Mouse (Mus musculus): ENCODE data around the gene Eno3. TPM values are rescaled to one million over a fixed set of nuclear protein-coding genes. Genes with fewer than 3 reads are reported as not detected.

Eno3 gene
- total and polyA plus RNA-seq, 3 experiments: 11.2 to 26.4 (median 23.0) TPM

- TF ChIP-seq POLR2A (IDR thresholded peaks at IDR 0.05; ENCODE audit: low read depth, low read length): peak; percentile 83
Observed at GRCm38 (mm10) chr11:70646691-70647650, 10.0 kb upstream of the Eno3 start, which contains the start of the genes Rnf167 and Slc25a11 (continued).

GRCm38 (mm10) chr11:70647716-70648420 lies 9.1 kb upstream of the Eno3 start:
- no peak for DNase-seq (ENCODE audit: extremely low read depth)
- dilution Hi-C loops (cut with MboI; ENCODE audit: extremely low pct_ligation_motif_present, extremely low pct_unique_long_range_greater_than_20kb, low sequenced_read_pairs) (no loop called here), in situ Hi-C loops (cut with MboI; ENCODE audit: low pct_ligation_motif_present, low pct_unique_long_range_greater_than_20kb, low sequenced_read_pairs) (no loop called here)
- H3K36me3 ChIP-seq (replicated peaks in 1 of 2; ENCODE audit: control insufficient read depth in 1 of 2, insufficient read depth in 1 of 2, low read length in 1 of 2): peaks cover 47 to 74% of the 10 kb centered on the region in 2 experiments
- peaks cover 61% of the 10 kb centered on the region for H3K79me2 ChIP-seq (replicated peaks; ENCODE audit: control insufficient read depth, extremely low read depth, insufficient read depth, poor library complexity, severe bottlenecking)
- no peaks in the 10 kb centered on the region for H3K9me3 ChIP-seq (replicated peaks; ENCODE audit: low read length)
- H3K27ac ChIP-seq (ENCODE audit: insufficient read depth, low read depth): peak overlapping the region; percentile 74
- no peaks in the 10 kb centered on the region for H3K27me3 ChIP-seq (replicated peaks)
- peaks cover 25 to 56% of the 10 kb centered on the region in 2 experiments for H3K4me1 ChIP-seq (ENCODE audit: control insufficient read depth in 1 of 2, insufficient read depth in 2 of 2)
- H3K4me3 ChIP-seq (replicated peaks in 1 of 3; ENCODE audit: low read depth in 2 of 3, low read length in 2 of 3, poor library complexity in 1 of 3): peak overlapping the region; percentile 66 to 89 (median 67)
- H3K9ac ChIP-seq (ENCODE audit: insufficient read depth, low read depth): peak overlapping the region; percentile 94
- peak overlapping the region; percentile 95 for H3K4me2 ChIP-seq (ENCODE audit: insufficient read depth, low read depth, poor library complexity, severe bottlenecking)
- TF ChIP-seq MXI1 (IDR thresholded peaks at IDR 0.05; ENCODE audit: low read depth, low read length) (peak; percentile 42; the same call in 1 of the 2 replicates), RCOR1 (conservative IDR thresholded peaks at IDR 0.05; ENCODE audit: low read depth, low read length) (no peak), USF1 (IDR thresholded peaks at IDR 0.05; ENCODE audit: low read depth, low read length) (no peak), MAZ (IDR thresholded peaks at IDR 0.05; ENCODE audit: low read depth, low read length) (no peak; the same call in 1 of the 2 replicates), BHLHE40 (IDR thresholded peaks at IDR 0.05; ENCODE audit: low read depth, low read length) (no peak), RAD21 (IDR thresholded peaks at IDR 0.05; ENCODE audit: low read depth, low read length) (no peak), UBTF (IDR thresholded peaks at IDR 0.05; ENCODE audit: low read depth, low read length) (no peak), USF2 (conservative IDR thresholded peaks at IDR 0.05; ENCODE audit: low read depth, low read length) (no peak), IRF4 (IDR thresholded peaks at IDR 0.05; ENCODE audit: low read depth, low read length) (0 out of 2 replicates have a peak, but pooled peaks have one; percentile 24), CHD1 (IDR thresholded peaks at IDR 0.05; ENCODE audit: low read depth, low read length) (no peak; the same call in 1 of the 2 replicates), MAX (IDR thresholded peaks at IDR 0.05; ENCODE audit: low read length) (no peak), HCFC1 (IDR thresholded peaks at IDR 0.05; ENCODE audit: low read depth, low read length) (no peak), CTCF (conservative IDR thresholded peaks at IDR 0.05 in 1 of 2, IDR thresholded peaks at IDR 0.05 in 1 of 2; ENCODE audit: low read depth in 2 of 2, low read length in 2 of 2) (no peak), ZC3H11A (IDR thresholded peaks at IDR 0.05; ENCODE audit: low read depth, low read length) (no peak), NELFE (IDR thresholded peaks at IDR 0.05; ENCODE audit: low read depth, low read length) (0 out of 2 replicates have a peak, but pooled peaks have one; percentile 10), SIN3A (IDR thresholded peaks at IDR 0.05; ENCODE audit: low read length) (no peak; the same call in 1 of the 2 replicates), KAT2A (IDR thresholded peaks at IDR 0.05; ENCODE audit: insufficient replicate concordance, low read length) (no peak), JUND (conservative IDR thresholded peaks at IDR 0.05; ENCODE audit: low read depth, low read length) (no peak), E2F4 (IDR thresholded peaks at IDR 0.05; ENCODE audit: insufficient replicate concordance, low read depth, low read length) (no peak), NRF1 (IDR thresholded peaks at IDR 0.05; ENCODE audit: low read depth, low read length) (peak; percentile 24; the same call in 1 of the 2 replicates), GABPA (IDR thresholded peaks at IDR 0.05; ENCODE audit: insufficient replicate concordance, low read depth, low read length) (no peak), POLR2AphosphoS2 (IDR thresholded peaks at IDR 0.05; ENCODE audit: low read depth, low read length) (peak; percentile 56; the same call in 1 of the 2 replicates), MYC (IDR thresholded peaks at IDR 0.05; ENCODE audit: low read depth, low read length) (no peak), TCF12 (IDR thresholded peaks at IDR 0.05; ENCODE audit: low read depth, low read length) (no peak), POLR2A (IDR thresholded peaks at IDR 0.05; ENCODE audit: low read depth, low read length) (no peak), MEF2A (IDR thresholded peaks at IDR 0.05; ENCODE audit: borderline replicate concordance, low read depth, low read length) (no peak), ELF1 (IDR thresholded peaks at IDR 0.05; ENCODE audit: low read depth, low read length) (no peak), ZNF384 (IDR thresholded peaks at IDR 0.05; ENCODE audit: low read depth, low read length) (peak; percentile 9; the same call in 1 of the 2 replicates), ETS1 (conservative IDR thresholded peaks at IDR 0.05; ENCODE audit: low read depth, low read length) (no peak), EP300 (IDR thresholded peaks at IDR 0.05; ENCODE audit: low read length) (no peak), TBP (conservative IDR thresholded peaks at IDR 0.05; ENCODE audit: low read depth, low read length) (no peak), ZMIZ1 (IDR thresholded peaks at IDR 0.05; ENCODE audit: low read depth, low read length) (peak; percentile 67), JUN (IDR thresholded peaks at IDR 0.05; ENCODE audit: insufficient read depth, low read depth, low read length) (no peak)

All from CH12.LX (cell line).